Mouse (Mus musculus) splenic B cell, adult 2 months (primary cell): ENCODE measurements around the gene Slc35e2.
A peak's percentile ranks its signal among the peaks of the same experiment; 100 is the strongest.
"Not testable (repeated sequence)": the region's sequence is repeated elsewhere in the genome, so short reads cannot be mapped to it uniquely, and the experiment has no call there.

Experiments used
- DNase-seq: peaks from one replicate; pipeline ENCODE4 v3.0.0-alpha.2; 2011; ENCODE audit warnings: low read depth, low spot score
- H3K27me3 ChIP-seq: 2 replicates; pipeline ENCODE4 v1.6.1; 2012; ENCODE audit warnings: mild to moderate bottlenecking, low read length, moderate library complexity, mixed read lengths; ENCODE audit not compliant: control insufficient read depth, poor library complexity, insufficient read depth, severe bottlenecking
- H3K36me3 ChIP-seq: 2 replicates; pipeline ENCODE4 v1.6.1; 2012; ENCODE audit warnings: mild to moderate bottlenecking, low read length, moderate library complexity, mixed read lengths; ENCODE audit not compliant: control insufficient read depth, poor library complexity, insufficient read depth, severe bottlenecking

The Slc35e2 gene

DNA sequence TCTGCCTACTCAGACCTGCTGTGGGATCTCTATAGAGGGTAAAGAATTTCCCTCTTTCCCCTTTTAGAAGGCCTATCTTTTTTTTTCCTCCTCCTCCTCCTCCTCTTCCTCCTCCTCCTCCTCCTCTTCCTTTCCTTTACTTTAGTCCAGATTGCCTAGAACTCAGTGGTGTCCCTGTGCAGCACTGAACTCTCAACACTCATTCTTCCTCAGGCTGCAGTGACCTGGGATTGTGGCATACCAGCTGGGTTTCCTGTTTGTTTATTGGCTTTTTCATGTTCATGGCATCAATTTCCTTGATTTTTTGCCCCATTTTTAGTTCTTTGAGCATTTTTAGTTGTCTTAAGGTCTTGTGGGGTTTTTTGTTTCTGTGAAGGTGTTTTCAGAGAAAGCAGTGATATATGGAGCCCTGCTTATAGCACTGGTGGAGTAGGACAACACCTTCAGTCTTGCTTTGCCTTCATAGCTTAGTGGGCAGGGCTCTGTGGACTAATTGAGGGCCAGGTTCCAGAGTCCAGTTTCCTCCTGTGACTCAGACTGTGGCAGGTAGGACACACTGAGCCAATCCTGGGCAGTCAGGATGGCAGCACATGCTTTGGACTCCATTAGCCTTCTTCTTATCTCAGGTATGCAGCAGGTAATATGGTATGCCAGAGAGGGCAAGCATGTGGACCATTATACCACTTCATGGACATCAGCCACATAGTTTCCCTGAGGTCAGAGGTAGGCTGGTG lies 34.7 kb downstream of the Slc35e2 start:
- DNase-seq: no peak
- H3K36me3 ChIP-seq: peaks cover 34% of the 10 kb centered on the region
- no peaks in the 10 kb centered on the region for H3K27me3 ChIP-seq

DNA sequence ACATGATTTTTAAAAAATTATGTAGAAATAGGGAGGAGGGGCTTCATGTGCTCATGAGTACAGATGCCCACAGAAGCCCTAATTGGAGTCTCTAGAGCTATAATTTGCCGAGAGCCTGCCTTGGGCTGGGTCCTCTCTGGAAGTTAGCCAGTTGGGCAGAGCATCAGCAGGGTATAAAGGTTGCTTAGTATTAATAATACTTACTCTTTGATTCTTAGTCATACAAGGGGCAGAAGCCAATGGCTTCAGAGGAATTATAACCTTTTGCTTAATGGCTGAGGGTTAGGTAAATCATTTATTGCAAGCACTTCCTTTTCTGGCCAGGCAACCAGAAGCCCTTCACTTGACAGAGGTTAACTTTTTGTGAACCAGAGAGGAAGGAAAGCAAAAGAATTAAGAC lies 42.3 kb downstream of the Slc35e2 start:
- H3K36me3 ChIP-seq: peaks cover 29% of the 10 kb centered on the region
- no peaks in the 10 kb centered on the region for H3K27me3 ChIP-seq
- no peak for DNase-seq

DNA sequence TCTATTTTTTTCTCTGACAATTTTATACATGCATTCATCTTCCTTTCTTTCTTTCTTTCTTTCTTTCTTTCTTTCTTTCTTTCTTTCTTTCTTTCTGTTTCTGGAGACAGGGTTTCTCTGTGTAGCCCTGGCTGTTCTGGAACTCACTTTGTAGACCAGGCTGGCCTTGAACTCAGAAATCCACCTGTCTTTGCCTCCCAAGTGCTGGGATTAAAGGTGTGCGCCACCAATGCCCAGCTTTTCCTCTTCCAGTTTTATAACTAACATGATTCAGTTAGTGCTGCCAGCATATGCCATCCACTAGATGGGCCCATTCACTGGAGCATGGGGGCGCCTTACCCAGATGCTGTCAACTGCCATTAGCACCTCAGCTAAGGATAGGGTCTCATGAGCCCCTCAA lies 44.1 kb downstream of the Slc35e2 start, which contains the start of gene Gm10563:
TSS of gene Gm10563 (minus strand) at position 101 of the 400 bp plus-strand sequence.
- H3K27me3 ChIP-seq, DNase-seq: not testable (repeated sequence)
- H3K36me3 ChIP-seq: peaks cover 26% of the 10 kb centered on the region

DNA sequence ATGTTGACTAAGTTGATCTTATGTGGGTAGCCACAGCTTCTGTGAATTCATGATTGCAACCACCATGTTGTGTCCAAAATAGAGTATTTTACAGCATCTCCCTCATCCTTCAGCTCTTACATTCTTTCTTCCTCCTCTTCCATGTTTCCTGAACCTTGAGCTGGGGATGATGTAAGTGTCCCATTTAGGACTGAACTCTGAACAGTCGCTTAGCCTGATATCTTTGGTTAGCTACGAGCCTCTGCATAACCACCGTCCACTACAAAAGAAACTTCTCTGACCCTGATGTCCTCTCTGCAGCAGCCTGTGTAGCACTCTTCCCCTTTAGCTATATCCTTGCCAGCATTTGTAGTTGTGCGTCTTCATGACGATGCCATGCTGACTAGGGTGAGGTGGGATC lies 44.5 kb downstream of the Slc35e2 start:
- H3K36me3 ChIP-seq: peaks cover 23% of the 10 kb centered on the region
- DNase-seq: no peak
- no peaks in the 10 kb centered on the region for H3K27me3 ChIP-seq

DNA sequence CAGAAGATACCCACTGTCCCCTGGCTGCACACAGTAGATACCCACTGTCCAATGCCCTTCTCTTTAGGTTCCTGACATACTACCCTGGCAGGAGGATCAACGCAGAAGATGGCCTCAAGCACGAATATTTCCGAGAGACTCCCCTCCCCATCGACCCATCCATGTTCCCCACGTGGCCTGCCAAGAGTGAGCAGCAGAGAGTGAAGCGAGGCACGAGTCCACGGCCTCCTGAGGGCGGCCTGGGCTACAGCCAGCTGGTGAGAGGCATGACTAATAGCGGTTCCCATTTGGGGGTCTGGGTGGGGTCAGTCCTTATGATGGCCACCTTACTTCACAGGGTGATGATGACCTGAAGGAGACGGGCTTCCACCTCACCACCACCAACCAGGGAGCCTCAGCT lies 48.1 kb downstream of the Slc35e2 start:
- Histone ChIP-seq H3K36me3 (peaks cover 6% of the 10 kb centered on the region), H3K27me3 (no peaks in the 10 kb centered on the region)
- no peak for DNase-seq

DNA sequence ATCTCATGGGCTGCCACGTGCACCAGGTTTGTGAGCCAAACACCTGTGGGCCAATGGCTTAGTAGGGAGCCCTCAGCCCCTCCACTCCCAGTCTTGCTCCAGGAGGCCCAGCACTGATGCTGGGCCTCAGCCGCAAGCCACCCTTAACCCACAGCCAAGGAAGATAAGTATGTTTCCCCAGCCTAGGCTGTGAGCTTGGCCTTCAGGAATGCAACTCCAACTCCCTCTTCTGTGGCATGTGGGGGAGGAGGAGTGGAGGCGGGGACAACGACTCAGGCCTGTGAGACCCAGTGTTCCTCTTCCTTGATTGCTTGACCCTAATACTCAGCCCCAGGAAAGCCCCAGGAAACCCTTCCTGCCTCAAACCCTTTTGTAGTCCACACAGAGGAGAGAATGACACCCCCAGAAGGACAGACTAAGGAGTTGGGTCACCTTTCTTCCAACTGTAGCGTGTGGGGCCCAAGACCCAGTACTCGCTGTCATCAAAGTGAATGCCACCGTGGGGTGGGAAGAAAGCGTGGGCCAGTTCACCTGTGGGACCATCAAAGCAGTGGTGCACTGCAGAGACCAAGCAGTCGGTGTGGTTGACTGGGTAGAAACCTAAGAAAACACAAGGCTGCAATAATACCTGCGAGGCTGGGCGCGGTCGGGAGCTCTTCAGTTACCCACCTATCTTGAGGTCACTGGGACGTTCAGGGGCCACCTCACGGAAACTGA lies 50.5 kb downstream of the Slc35e2 start:
- H3K27me3 ChIP-seq: no peaks in the 10 kb centered on the region
- no peak for DNase-seq

DNA sequence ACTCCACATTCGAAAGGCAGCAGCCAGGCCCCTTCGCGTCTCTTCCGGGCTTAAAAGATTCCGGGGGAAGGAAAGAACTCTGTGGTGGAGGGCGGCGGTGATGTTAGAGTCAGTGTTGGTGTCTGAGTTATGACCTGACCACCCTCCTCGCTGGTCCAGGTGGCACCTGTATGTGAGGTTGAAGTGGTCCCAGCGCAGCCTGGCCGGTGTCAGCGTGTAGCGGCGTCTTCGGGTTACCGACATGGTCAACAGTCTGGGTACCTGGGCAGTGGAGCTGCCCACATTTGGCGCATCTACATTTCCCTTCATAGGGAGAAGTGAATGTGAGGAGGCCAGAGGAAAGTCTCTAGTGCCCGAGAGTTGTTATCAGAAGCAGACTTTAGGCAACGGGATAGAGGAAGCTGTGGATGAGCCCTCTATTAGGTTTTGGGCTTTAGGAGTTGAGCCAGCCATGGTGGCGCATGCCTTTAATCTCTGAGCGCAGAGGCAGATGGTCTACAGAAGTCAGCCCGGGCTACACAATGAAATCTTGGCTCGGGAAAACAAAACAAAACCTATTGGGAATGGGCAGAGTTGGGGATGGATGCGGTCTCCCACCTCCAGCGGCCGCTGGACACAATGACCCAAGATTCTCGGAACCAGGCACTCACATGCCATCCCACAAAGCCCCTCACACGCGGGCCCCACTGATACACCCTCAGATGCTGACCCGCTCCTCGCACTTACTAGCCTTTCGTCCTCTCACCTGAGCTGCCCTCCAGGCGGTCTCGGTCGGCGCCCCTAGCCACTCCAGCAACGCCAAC lies 51.3 kb downstream of the Slc35e2 start:
- Histone ChIP-seq H3K36me3 (peaks cover 3% of the 10 kb centered on the region), H3K27me3 (no peaks in the 10 kb centered on the region)
- no peak for DNase-seq

More for the DNA sequence above, 50.5 kb downstream of the Slc35e2 start:
- peaks cover 4% of the 10 kb centered on the region for H3K36me3 ChIP-seq

DNA sequence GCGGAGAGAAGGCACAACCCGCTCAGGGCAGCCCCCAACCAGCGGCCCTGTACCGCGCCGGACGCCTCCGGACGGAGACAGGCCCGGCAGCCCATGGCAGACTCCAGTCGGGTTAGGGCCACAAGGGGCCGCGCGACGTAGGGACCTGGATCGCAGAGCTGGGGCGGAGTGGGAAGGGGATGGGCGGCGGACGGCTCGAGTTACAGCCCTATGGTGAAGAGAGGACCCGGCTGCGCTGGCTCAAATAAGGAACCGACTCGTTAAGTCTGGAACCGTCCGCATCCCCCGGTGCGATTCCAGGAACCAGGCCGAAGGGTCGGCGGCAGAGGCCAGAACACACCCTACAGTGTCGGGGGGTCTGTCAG lies 51.9 kb downstream of the Slc35e2 start, which contains the start of gene Mmp23:
TSS of gene Mmp23 (minus strand) at position 299 of the 365 bp plus-strand sequence.
- DNase-seq: peak; percentile 27
- H3K36me3 ChIP-seq: peaks cover 2% of the 10 kb centered on the region
- H3K27me3 ChIP-seq: no peaks in the 10 kb centered on the region

DNA sequence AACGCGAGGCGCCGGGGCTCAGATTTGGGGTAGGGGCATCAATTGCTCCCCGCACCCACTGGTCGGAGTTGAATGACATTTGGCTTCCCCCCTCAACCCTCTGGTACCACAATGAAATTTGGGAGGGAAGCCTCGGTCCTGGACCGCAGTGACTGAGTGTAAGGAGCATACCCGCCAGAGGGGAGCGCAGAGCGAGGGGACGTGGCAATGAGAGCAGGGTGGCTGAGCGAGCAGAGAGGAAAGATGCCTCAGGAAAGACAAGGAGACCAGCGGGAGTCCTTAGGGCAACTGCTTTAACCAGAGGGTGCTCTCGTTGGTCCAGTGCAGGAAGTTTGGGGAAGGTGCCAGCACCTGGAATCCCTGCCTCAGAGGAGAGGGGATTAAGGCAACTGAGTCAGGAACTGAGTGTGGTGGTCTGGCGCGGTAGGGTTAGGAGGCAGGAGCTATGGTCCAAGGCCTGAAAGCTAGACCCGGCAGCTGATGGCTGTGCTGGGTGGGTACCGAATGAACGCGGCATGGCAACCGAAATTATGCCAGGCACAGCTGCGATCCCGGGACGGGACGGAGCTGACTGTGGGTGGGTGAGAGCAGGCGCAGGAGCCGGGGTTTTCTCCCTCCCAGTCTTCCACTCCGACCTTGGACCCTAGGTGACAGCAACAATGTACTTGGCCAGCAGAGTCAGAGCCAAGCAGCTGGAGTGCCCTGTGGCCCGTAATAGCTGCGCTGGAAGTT lies 52.4 kb downstream of the Slc35e2 start:
- DNase-seq: peak; percentile 15
- Histone ChIP-seq H3K36me3 (peaks cover 2% of the 10 kb centered on the region), H3K27me3 (no peaks in the 10 kb centered on the region)

DNA sequence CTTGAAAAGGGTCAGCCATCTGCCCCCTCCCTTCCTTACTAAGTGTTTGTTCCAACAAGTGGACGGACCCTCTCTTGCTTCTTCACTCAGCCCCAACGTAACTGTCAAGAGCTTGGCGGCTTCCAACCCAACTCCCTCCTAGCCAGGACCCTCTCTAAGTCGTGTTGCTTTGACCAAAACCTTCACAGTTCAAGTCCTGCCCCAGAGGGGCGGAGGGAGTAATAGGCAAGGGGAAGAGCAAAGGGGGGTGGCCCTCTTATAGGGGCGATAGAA lies 52.9 kb downstream of the Slc35e2 start:
- Histone ChIP-seq H3K27me3 (no peaks in the 10 kb centered on the region), H3K36me3 (peaks cover 2% of the 10 kb centered on the region; the same call in 1 of the 2 replicates)
- no peak for DNase-seq

DNA sequence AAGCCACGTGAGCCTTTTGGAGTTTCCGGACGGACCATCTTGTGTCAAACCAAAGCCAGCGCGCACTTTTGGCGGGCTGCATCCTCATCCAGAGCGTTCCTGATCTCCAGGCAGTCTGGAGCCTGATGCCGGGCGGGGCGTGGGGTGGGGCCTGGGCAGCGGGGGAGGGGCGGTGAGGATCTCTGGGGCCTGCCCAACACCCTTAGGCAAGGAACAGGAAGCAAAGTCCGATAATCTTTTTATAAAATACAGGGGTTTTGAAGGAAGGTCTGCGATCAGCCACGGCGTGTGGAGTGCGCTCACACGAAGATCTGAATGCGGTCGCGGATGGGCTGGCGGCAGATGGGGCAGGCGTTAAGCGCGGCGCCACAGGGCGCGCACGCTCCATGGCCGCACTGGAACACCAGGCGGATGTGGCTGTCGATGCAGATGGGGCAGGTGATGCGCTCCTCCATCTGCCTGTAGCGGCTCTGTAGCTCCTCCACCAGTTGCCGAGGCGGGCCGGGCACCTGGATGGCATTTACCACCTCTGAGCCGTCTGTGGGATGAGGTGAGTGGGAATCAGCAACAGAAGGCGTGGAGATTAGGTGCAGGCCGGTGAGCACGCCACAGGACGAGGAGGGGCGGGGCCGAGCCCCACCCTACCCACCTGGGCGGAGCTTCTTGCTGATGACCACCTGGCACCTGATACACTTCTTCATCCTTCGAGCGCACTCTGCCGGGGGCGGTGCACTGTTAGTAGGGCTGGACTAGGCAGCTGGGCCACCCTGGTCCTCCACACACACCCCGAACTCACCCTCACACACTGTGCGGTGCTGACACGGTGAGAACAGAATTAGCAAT lies 53.5 kb downstream of the Slc35e2 start:
- H3K27me3 ChIP-seq: no peaks in the 10 kb centered on the region
- peaks cover 2% of the 10 kb centered on the region; the same call in 1 of the 2 replicates for H3K36me3 ChIP-seq
- DNase-seq: peak; percentile 57

DNA sequence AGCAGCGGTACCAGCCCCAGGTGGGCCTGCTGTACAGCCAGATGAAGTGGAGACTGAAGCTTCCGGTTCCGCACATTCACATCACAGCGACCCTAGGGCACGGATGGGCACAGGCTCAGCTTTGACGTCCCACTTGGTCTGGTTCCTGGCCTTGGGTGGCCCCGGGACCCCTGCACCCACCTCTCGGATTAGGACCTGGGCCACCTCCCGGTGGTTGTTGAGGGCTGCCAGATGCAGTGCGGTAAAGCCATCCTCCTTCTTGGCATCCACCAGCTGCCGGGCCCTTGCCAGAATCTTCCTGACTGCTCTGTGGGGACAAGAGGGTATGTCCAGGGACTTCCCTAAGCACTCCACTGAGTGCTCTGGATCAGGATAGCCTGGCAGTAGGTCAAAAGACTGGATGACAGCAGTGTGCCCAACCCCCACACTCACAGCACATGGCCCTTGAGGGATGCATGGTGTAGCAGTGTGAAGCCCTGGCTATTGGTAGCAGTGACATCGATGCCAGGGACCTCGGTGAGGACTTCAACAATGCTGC lies 55.1 kb downstream of the Slc35e2 start:
- DNase-seq: no peak
- Histone ChIP-seq H3K27me3 (no peaks in the 10 kb centered on the region), H3K36me3 (no peaks in the 10 kb centered on the region)

DNA sequence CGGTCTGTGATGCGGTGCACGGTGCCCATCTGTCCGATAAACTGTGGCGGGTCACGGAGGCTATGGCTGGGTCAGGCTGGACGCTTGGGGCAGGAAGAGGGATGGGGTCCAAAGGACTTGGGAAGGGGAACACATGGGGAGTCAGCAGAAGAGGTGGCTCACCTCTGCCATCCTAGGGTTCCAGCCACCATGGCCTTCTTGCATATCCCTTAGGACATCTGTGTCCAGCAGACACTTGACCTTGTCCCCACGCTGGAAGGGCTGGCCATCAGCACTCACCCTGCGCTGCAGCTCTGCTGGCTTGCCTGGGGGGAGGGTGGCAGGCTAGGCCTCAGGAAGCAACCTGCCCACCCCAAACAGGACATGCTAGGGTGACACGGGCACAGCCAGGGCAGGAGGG lies 57.7 kb downstream of the Slc35e2 start:
- no peaks in the 10 kb centered on the region for H3K27me3 ChIP-seq
- H3K36me3 ChIP-seq: no peaks in the 10 kb centered on the region
- DNase-seq: no peak

DNA sequence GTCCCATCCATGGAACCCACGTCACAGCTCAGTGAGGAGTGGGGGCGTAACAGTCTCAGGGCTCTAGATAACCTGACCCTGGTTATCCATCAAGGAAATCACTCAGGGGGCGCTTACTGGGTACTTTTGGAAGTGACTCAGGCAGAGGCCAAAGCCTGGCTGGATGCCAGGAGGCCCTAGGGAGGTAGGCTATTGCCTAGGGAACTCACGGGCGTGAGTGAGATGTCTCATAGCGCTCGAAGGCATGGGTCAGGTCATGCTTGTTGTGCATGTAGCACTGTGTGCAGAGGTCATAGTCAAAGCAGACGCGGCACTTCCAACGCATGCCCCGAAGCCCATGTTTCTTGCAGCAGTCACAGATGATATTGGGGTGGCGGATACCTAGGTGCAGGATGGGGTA lies 59.4 kb downstream of the Slc35e2 start:
- no peak for DNase-seq
- Histone ChIP-seq H3K27me3 (no peaks in the 10 kb centered on the region), H3K36me3 (no peaks in the 10 kb centered on the region)
